Mouse (Mus musculus): ENCODE data around the gene Smco3.
"Not testable (repeated sequence)": the region's sequence is repeated elsewhere in the genome, so short reads cannot be mapped to it uniquely, and the experiment has no call there.

Smco3 gene

GRCm38 (mm10) chr6:136835352-136835751 is at the start of gene Smco3:
Smco3 (minus strand) TSS chr6:136835452.
- no peak for DNase-seq (ENCODE audit: low spot score)

GRCm38 (mm10) chr6:136884766-136885165 is 49.5 kb upstream of the Smco3 start:
- not testable (repeated sequence) for DNase-seq (ENCODE audit: low spot score)

GRCm38 (mm10) chr6:136883961-136884360 is 48.7 kb upstream of the Smco3 start:
- DNase-seq (ENCODE audit: low spot score), result no peak

GRCm38 (mm10) chr6:136883431-136883915 is 48.2 kb upstream of the Smco3 start:
- no peak for DNase-seq (ENCODE audit: low spot score)

- no peak for DNase-seq (ENCODE audit: low spot score)
Measured at GRCm38 (mm10) chr6:136881678-136882077, 46.4 kb upstream of the Smco3 start.

GRCm38 (mm10) chr6:136875670-136876069 is 40.4 kb upstream of the Smco3 start, which contains the start of gene Mgp:
Mgp (minus strand) TSS chr6:136875823.
- peak; percentile 46 for DNase-seq (ENCODE audit: low spot score)

GRCm38 (mm10) chr6:136874599-136874998 is 39.3 kb upstream of the Smco3 start:
- no peak for DNase-seq (ENCODE audit: low spot score)

GRCm38 (mm10) chr6:136868921-136869320 is 33.7 kb upstream of the Smco3 start:
- DNase-seq (ENCODE audit: low spot score), result no peak

- no peak for DNase-seq (ENCODE audit: low spot score)
Measured at GRCm38 (mm10) chr6:136866150-136866549, 30.9 kb upstream of the Smco3 start.

GRCm38 (mm10) chr6:136865360-136865759 is 30.1 kb upstream of the Smco3 start:
- DNase-seq (ENCODE audit: low spot score), result no peak

GRCm38 (mm10) chr6:136861020-136861419 is 25.8 kb upstream of the Smco3 start:
- no peak for DNase-seq (ENCODE audit: low spot score)

- DNase-seq (ENCODE audit: low spot score), result no peak
Measured at GRCm38 (mm10) chr6:136858420-136858819, 23.2 kb upstream of the Smco3 start.

GRCm38 (mm10) chr6:136857873-136858260 is 22.6 kb upstream of the Smco3 start:
- no peak for DNase-seq (ENCODE audit: low spot score)

- no peak for DNase-seq (ENCODE audit: low spot score)
Measured at GRCm38 (mm10) chr6:136857186-136857872, 22.1 kb upstream of the Smco3 start, which contains the start of gene Art4. Art4 (minus strand) TSS chr6:136857733.

- DNase-seq (ENCODE audit: low spot score), result no peak
Measured at GRCm38 (mm10) chr6:136856071-136856636, 20.9 kb upstream of the Smco3 start.

GRCm38 (mm10) chr6:136855183-136855582 is 19.9 kb upstream of the Smco3 start:
- DNase-seq (ENCODE audit: low spot score), result no peak

- no peak for DNase-seq (ENCODE audit: low spot score)
Measured at GRCm38 (mm10) chr6:136854361-136854781, 19.1 kb upstream of the Smco3 start.

GRCm38 (mm10) chr6:136852762-136853161 is 17.5 kb upstream of the Smco3 start:
- DNase-seq (ENCODE audit: low spot score), result no peak

- DNase-seq (ENCODE audit: low spot score), result no peak
Measured at GRCm38 (mm10) chr6:136852348-136852747, 17.1 kb upstream of the Smco3 start.

GRCm38 (mm10) chr6:136850267-136850666 is 15.0 kb upstream of the Smco3 start:
- no peak for DNase-seq (ENCODE audit: low spot score)

- DNase-seq (ENCODE audit: low spot score), result no peak
Measured at GRCm38 (mm10) chr6:136848971-136849370, 13.7 kb upstream of the Smco3 start.

GRCm38 (mm10) chr6:136848399-136848798 is 13.1 kb upstream of the Smco3 start:
- no peak for DNase-seq (ENCODE audit: low spot score)

- peak; percentile 41 for DNase-seq (ENCODE audit: low spot score)
Measured at GRCm38 (mm10) chr6:136847790-136848189, 12.5 kb upstream of the Smco3 start.

GRCm38 (mm10) chr6:136847267-136847666 is 12.0 kb upstream of the Smco3 start:
- no peak for DNase-seq (ENCODE audit: low spot score)

Data from ovary, postnatal 14 days (tissue).